Mouse (Mus musculus) olfactory bulb, adult 2 months (tissue): Measurements from ENCODE around the gene Pomgnt1. TPM values are rescaled to one million over a fixed set of nuclear protein-coding genes. Genes with fewer than 3 reads are reported as not detected.

Experiments
- H3K27ac ChIP-seq: fragments of 200-500 bp; 2 replicates; pipeline ENCODE4 v1.5.1; 2012; ENCODE audit warnings: low read depth, low read length; ENCODE audit not compliant: insufficient read depth
- H3K4me1 ChIP-seq: fragments of 200-500 bp; 2 replicates; pipeline ENCODE4 v1.6.1; 2012; ENCODE audit warnings: low read length; ENCODE audit not compliant: control insufficient read depth, insufficient read depth
- H3K4me3 ChIP-seq: fragments of 200-500 bp; 2 replicates; pipeline ENCODE4 v1.5.1; 2012; ENCODE audit warnings: mild to moderate bottlenecking, low read depth, low read length, moderate library complexity; ENCODE audit not compliant: insufficient read depth
- CTCF ChIP-seq: fragments of 200-500 bp; IDR thresholded peaks from 2 replicates; pipeline ENCODE4 v1.5.1; 2012; ENCODE audit warnings: low read depth, mild to moderate bottlenecking, low read length, moderate library complexity; ENCODE audit not compliant: insufficient read depth
- POLR2A ChIP-seq: fragments of 200-500 bp; IDR thresholded peaks from 2 replicates; pipeline ENCODE4 v1.6.1; 2012; ENCODE audit warnings: mild to moderate bottlenecking, low read depth, low read length, moderate library complexity; ENCODE audit not compliant: insufficient read depth
- WGBS: fragments of 180-500 bp; shearing (Covaris S2); methylation state at CpG from one replicate; pipeline ENCODE4 v1.1.7; 2018; 5-methylcytosine and 5-hydroxymethylcytosine counted together
- polyA plus RNA-seq: library from polyadenylated mRNA; stranded (reverse); fragments of >200 nt; gene quantifications from 2 replicates; pipeline ENCODE4 v1.2.4, GENCODE M21; 2012; ENCODE audit warnings: low replicate concordance; ENCODE audit not compliant: missing spikeins, insufficient read depth, insufficient read length

The Pomgnt1 gene
- polyA plus RNA-seq, 1 experiment, result not detected

DNA sequence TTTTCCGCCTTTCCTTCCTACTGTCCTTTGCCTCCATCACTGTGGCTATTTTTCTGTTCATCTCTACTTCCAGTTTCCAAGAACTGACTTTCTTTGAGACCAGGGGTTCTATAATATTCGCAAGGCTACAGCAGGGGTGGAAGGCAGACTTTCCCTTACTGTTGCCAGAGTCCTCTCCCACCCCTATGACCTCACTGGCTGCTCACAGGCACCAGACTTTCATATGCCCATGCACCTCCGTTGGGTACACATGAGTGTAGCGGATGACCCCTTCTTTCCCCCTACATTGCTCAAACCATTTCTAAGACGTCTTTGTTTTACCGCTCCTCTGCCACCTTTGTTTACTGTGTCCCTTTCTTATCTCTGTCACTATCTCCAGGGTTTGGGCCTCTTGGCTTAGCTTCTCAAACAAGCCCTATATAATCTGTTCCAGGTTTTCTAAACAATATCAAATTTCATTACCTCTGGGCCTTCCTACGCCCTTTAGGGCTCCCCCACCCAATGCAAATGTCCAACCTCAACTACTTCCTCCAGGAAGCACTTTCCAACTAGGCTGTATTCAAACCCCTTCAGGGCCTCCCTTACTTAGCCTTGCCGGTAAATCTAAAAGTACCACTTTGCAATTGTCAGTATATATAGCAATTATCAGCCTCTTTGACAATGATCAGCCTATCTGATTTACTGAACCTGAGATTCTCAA is 42.2 kb downstream of the Pomgnt1 start:
- TF ChIP-seq CTCF (no peak), POLR2A (no peak)
- Histone ChIP-seq H3K4me1 (peaks cover 5% of the 10 kb centered on the region), H3K4me3 (no peak overlapping the region), H3K27ac (no peak overlapping the region)
- 79% methylated on average over 8 of the region's 8 CpGs for WGBS

- H3K27ac ChIP-seq, result no peak within 1 kb of the TSS
- H3K4me3 ChIP-seq, result no peak within 1 kb of the TSS
- TF ChIP-seq CTCF (no peak), POLR2A (no peak)
- H3K4me1 ChIP-seq, result peaks cover 3% of the 10 kb centered on the region
- 46% methylated on average over 7 of the region's 7 CpGs for WGBS
These were observed 43.8 kb downstream of the Pomgnt1 start, which contains the start of gene Tspan1 for GRCm38 (mm10) chr4:116167404-116167803. TSS of gene Tspan1 (minus strand) at chr4:116167601.

- Histone ChIP-seq H3K4me3 (no peak overlapping the region), H3K4me1 (no peaks in the 10 kb centered on the region), H3K27ac (no peak overlapping the region)
- TF ChIP-seq CTCF (no peak), POLR2A (no peak)
- WGBS, result 82% methylated on average over 7 of the region's 8 CpGs
These were observed 45.1 kb downstream of the Pomgnt1 start for GRCm38 (mm10) chr4:116168617-116169352.

DNA sequence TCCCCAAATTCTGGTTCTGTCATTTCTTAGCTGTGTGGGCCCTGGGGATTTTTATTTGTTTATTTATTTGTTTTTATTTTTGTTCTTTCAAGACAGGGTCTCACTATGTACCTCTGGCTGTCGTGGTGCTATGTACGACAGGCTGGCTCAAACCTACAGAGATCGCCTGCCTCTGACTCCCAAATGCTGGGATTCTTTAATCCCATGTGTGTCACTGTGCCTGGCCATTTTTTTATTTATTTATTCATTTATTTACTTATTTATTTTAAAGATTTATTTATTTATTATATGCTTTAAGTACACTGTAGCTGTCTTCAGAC is 45.7 kb downstream of the Pomgnt1 start:
- H3K4me1 ChIP-seq, result no peaks in the 10 kb centered on the region
- TF ChIP-seq POLR2A (no peak), CTCF (no peak)
- H3K4me3 ChIP-seq, result no peak overlapping the region
- H3K27ac ChIP-seq, result no peak overlapping the region
- WGBS, result 41% methylated on average over 3 of the region's 3 CpGs

GRCm38 (mm10) chr4:116173072-116173471 is 49.4 kb downstream of the Pomgnt1 start, which contains the start of the genes 1700042G07Rik and Gm49337:
TSS of gene 1700042G07Rik (plus strand) at chr4:116173372.
TSS of gene Gm49337 (plus strand) at chr4:116173384.
- Histone ChIP-seq H3K4me1 (peaks cover 20% of the 10 kb centered on the region), H3K27ac (peak within 1 kb of the TSS; percentile 26), H3K4me3 (no peak within 1 kb of the TSS)
- TF ChIP-seq CTCF (no peak), POLR2A (no peak)
- WGBS, result 82% methylated on average over 6 of the region's 6 CpGs

- peaks cover 20% of the 10 kb centered on the region for H3K4me1 ChIP-seq
- 86% methylated on average over 4 of the region's 4 CpGs for WGBS
- no peak overlapping the region for H3K4me3 ChIP-seq
- no peak overlapping the region for H3K27ac ChIP-seq
- TF ChIP-seq POLR2A (no peak), CTCF (no peak)
These were observed 50.1 kb downstream of the Pomgnt1 start for GRCm38 (mm10) chr4:116173752-116174151.

- no peak overlapping the region for H3K4me3 ChIP-seq
- no peak for TF ChIP-seq POLR2A
- no peak for TF ChIP-seq CTCF
- 35% methylated on average over 6 of the region's 6 CpGs for WGBS
- H3K27ac ChIP-seq, result peak overlapping the region; percentile 67
- peaks cover 20% of the 10 kb centered on the region for H3K4me1 ChIP-seq
These were observed 51.0 kb downstream of the Pomgnt1 start for GRCm38 (mm10) chr4:116174466-116175116.

GRCm38 (mm10) chr4:116175136-116175535 is 51.5 kb downstream of the Pomgnt1 start:
- no peak overlapping the region for H3K4me3 ChIP-seq
- TF ChIP-seq CTCF (no peak), POLR2A (no peak)
- H3K4me1 ChIP-seq, result peaks cover 20% of the 10 kb centered on the region
- peak overlapping the region; percentile 67 for H3K27ac ChIP-seq

DNA sequence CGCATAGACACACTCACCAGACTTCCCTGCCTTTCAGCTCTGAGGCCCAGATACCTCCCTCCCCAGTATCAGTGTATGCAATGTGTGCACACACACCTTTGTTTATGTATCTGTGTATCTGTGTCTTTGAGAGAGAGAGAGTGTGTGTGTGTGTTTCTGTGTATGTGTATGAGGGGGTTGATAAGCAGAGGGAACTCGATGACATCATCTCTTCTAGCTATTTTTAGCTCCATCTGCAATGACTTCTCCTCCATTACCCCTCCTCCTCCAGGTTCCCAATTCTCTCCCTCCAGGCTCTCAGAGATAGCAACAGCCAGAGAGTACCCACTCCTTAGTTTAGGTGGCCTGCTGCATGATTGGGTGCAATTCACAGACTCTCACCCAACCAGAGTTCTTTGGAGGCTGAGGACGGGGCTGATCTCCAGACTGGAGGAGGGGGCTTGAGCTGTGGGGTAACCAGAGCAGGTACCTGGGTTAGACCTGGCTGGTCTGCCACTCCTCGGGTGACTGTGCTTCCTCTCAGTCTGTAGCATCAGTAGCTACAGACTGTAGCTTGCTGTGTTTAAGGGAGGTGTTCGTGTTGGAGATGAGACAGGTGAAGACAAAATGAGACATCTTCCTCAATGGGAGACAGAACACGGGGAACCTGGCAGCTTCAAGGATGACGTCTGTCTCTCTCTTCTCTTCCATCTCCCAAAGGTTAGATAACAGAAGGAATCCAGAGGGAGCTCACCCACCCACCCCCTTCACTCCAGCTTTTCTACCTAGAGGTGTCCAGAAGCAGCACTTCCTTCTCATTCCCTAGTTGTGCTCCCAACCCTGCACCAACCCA is 52.3 kb downstream of the Pomgnt1 start:
- 35% methylated on average over 7 of the region's 7 CpGs for WGBS
- Histone ChIP-seq H3K4me1 (peaks cover 20% of the 10 kb centered on the region), H3K27ac (peak overlapping the region; percentile 92), H3K4me3 (peak overlapping the region; percentile 32; the same call in 1 of the 2 replicates)
- TF ChIP-seq POLR2A (no peak), CTCF (no peak)
